Mouse (Mus musculus) right cerebral cortex, postnatal 14 days (tissue): ENCODE results near the gene Pard6b.

Source experiments
- DNase-seq: peaks from one replicate; pipeline ENCODE4 v3.0.0; 2022

The Pard6b gene

DNA sequence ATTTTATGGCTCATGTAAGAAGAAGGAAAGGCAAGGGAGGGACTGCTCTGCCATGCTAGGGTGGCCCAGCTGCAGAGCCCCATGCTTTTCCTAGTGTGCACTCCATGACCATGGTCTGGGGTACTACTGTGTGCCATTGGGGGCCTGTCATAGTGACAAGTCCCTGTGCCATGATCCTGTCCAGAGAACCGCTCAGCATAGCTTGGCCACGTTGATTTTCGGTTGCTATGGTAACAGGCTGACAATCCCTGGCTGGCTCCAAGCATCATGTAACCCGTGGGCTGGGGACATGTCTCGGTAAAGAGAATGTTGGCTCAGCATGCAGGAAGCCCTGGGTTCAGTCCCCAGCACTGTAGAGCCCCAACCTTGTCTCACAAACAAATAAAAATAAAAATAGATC, 63.0 kb downstream of the Pard6b start:
- DNase-seq: no peak

DNA sequence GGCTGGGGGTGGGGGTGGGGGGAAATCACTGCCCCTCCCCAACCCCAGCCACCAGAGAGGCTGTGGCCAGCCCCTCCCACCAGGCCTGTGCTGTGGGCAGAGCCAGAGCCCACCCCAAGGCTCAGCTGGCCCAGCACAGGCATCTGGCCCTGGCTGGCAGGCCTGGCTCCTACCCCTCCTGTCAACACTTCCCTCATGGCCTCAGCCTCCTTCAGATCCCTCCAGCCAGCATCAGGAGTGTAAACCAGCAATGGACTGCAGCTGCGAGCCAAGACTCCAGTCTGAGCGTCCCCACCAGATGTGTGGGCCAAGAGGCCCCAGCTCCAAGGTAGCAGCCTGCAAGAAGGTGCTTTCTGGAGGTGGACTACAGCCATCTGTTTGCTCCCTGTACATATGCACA, 64.6 kb downstream of the Pard6b start:
- no peak for DNase-seq

GRCm38 (mm10) chr2:168147722-168148432, 67.1 kb downstream of the Pard6b start:
- no peak for DNase-seq

- no peak for DNase-seq
Observed at GRCm38 (mm10) chr2:168149241-168149640, 68.4 kb downstream of the Pard6b start.
